Mouse (Mus musculus) midbrain, embryonic 10.5 days (tissue): Measurements from ENCODE around the gene Rrn3. TPM values are rescaled to one million over a fixed set of nuclear protein-coding genes. Genes with fewer than 3 reads are reported as not detected.
"Not testable (repeated sequence)": the region's sequence is repeated elsewhere in the genome, so short reads cannot be mapped to it uniquely, and the experiment has no call there.

Experiments used
- DNase-seq: peaks from one replicate; pipeline ENCODE4 v3.0.0-alpha.2; 2017; ENCODE audit warnings: low spot score
- H3K27ac ChIP-seq: fragments of 300-500 bp; sonication (generic); replicated peaks from 2 replicates; pipeline ENCODE4 v1.5.1; 2016; ENCODE audit warnings: mild to moderate bottlenecking
- H3K27me3 ChIP-seq: fragments of 300-500 bp; sonication (generic); 2 replicates; pipeline ENCODE4 v1.6.1; 2016; ENCODE audit warnings: low read depth, mild to moderate bottlenecking; ENCODE audit not compliant: poor library complexity, severe bottlenecking
- H3K36me3 ChIP-seq: fragments of 300-500 bp; sonication (generic); 2 replicates; pipeline ENCODE4 v1.6.1; 2016; ENCODE audit warnings: mild to moderate bottlenecking, moderate library complexity
- H3K4me1 ChIP-seq: fragments of 300-500 bp; sonication (generic); 2 replicates; pipeline ENCODE4 v1.6.1; 2016
- H3K4me3 ChIP-seq: fragments of 300-500 bp; sonication (generic); 2 replicates; pipeline ENCODE4 v1.5.1; 2016; ENCODE audit warnings: mild to moderate bottlenecking, moderate library complexity
- H3K9me3 ChIP-seq: fragments of 300-500 bp; sonication (generic); replicated peaks from 2 replicates; pipeline ENCODE4 v1.6.1; 2016; ENCODE audit warnings: mild to moderate bottlenecking
- WGBS: fragments of 180-500 bp; shearing (Covaris S2); methylation state at CpG from one replicate; pipeline ENCODE4 v1.1.7; 2016; 5-methylcytosine and 5-hydroxymethylcytosine counted together
- polyA plus RNA-seq: library from polyadenylated mRNA; unstranded; fragments of >200 nt; fragmentation: Nextera tagmentation; extraction: Ambion mirVana; gene quantifications from 2 replicates; pipeline ENCODE4 v1.2.1, GENCODE M21; 2016

The Rrn3 gene
- polyA plus RNA-seq, 1 experiment from 2014 or later = 101 TPM

GRCm38 (mm10) chr16:13754400-13755190 is 25.9 kb upstream of the Rrn3 start:
- DNase-seq = peak; percentile 97

GRCm38 (mm10) chr16:13757823-13758222 is 22.7 kb upstream of the Rrn3 start:
- WGBS = 97% methylated on average over 2 of the region's 2 CpGs
- no peak overlapping the region for H3K4me3 ChIP-seq
- peaks cover 12% of the 10 kb centered on the region for H3K27me3 ChIP-seq
- no peaks in the 10 kb centered on the region for H3K9me3 ChIP-seq
- H3K36me3 ChIP-seq = no peaks in the 10 kb centered on the region
- H3K4me1 ChIP-seq = peaks cover 9% of the 10 kb centered on the region
- no peak for DNase-seq
- no peak overlapping the region for H3K27ac ChIP-seq

More at GRCm38 (mm10) chr16:13754400-13755190, 25.9 kb upstream of the Rrn3 start:
- WGBS = under 1% methylated on average over 65 of the region's 65 CpGs
- Histone ChIP-seq H3K4me1 (peaks cover 9% of the 10 kb centered on the region), H3K27me3 (peaks cover 12% of the 10 kb centered on the region), H3K4me3 (peak overlapping the region; percentile 75), H3K36me3 (no peaks in the 10 kb centered on the region), H3K9me3 (no peaks in the 10 kb centered on the region), H3K27ac (peak overlapping the region; percentile 82)

- H3K27ac ChIP-seq, DNase-seq, H3K9me3 ChIP-seq, H3K36me3 ChIP-seq, H3K4me3 ChIP-seq, H3K27me3 ChIP-seq, H3K4me1 ChIP-seq: not testable (repeated sequence)
- WGBS = 100% methylated on average over 1 of the region's 1 CpGs
These were observed 17.7 kb upstream of the Rrn3 start for GRCm38 (mm10) chr16:13762807-13763206.

GRCm38 (mm10) chr16:13764519-13764918 is 16.0 kb upstream of the Rrn3 start:
- no peaks in the 10 kb centered on the region for H3K27me3 ChIP-seq
- H3K4me3 ChIP-seq = no peak overlapping the region
- H3K27ac ChIP-seq = no peak overlapping the region
- 74% methylated on average over 3 of the region's 3 CpGs for WGBS
- H3K4me1 ChIP-seq = no peaks in the 10 kb centered on the region
- H3K36me3 ChIP-seq = no peaks in the 10 kb centered on the region
- no peak for DNase-seq
- no peaks in the 10 kb centered on the region for H3K9me3 ChIP-seq

- no peak overlapping the region for H3K4me3 ChIP-seq
- H3K9me3 ChIP-seq = no peaks in the 10 kb centered on the region
- no peaks in the 10 kb centered on the region for H3K36me3 ChIP-seq
- DNase-seq = no peak
- H3K4me1 ChIP-seq = no peaks in the 10 kb centered on the region
- no peak overlapping the region for H3K27ac ChIP-seq
- H3K27me3 ChIP-seq = no peaks in the 10 kb centered on the region
These were observed 14.1 kb upstream of the Rrn3 start for GRCm38 (mm10) chr16:13766367-13766766.

- WGBS = 68% methylated on average over 4 of the region's 4 CpGs
These were observed 8.9 kb upstream of the Rrn3 start for GRCm38 (mm10) chr16:13771603-13772002.

GRCm38 (mm10) chr16:13772051-13772450 is 8.5 kb upstream of the Rrn3 start:
- H3K27ac ChIP-seq, H3K4me3 ChIP-seq, H3K36me3 ChIP-seq, DNase-seq, H3K27me3 ChIP-seq, H3K4me1 ChIP-seq, H3K9me3 ChIP-seq: not testable (repeated sequence)
- 84% methylated on average over 5 of the region's 5 CpGs for WGBS

More at GRCm38 (mm10) chr16:13771603-13772002, 8.9 kb upstream of the Rrn3 start:
- H3K4me1 ChIP-seq, H3K27ac ChIP-seq, H3K9me3 ChIP-seq, H3K4me3 ChIP-seq, DNase-seq, H3K36me3 ChIP-seq, H3K27me3 ChIP-seq: not testable (repeated sequence)

GRCm38 (mm10) chr16:13774011-13774410 is 6.5 kb upstream of the Rrn3 start:
- not testable (repeated sequence) for H3K4me1 ChIP-seq, H3K27me3 ChIP-seq, H3K27ac ChIP-seq, H3K36me3 ChIP-seq, H3K9me3 ChIP-seq, H3K4me3 ChIP-seq, DNase-seq
- WGBS = 87% methylated on average over 2 of the region's 2 CpGs

GRCm38 (mm10) chr16:13774651-13775050 is 5.9 kb upstream of the Rrn3 start:
- 88% methylated on average over 3 of the region's 3 CpGs for WGBS

GRCm38 (mm10) chr16:13781216-13781615 is 708 bp downstream of the Rrn3 start:
- 40% methylated on average over 8 of the region's 8 CpGs for WGBS
- no peak for DNase-seq

More at GRCm38 (mm10) chr16:13774651-13775050, 5.9 kb upstream of the Rrn3 start:
- not testable (repeated sequence) for H3K4me1 ChIP-seq, DNase-seq, H3K27ac ChIP-seq, H3K27me3 ChIP-seq, H3K36me3 ChIP-seq, H3K4me3 ChIP-seq
- H3K9me3 ChIP-seq = peaks cover 11% of the 10 kb centered on the region

GRCm38 (mm10) chr16:13785932-13786331 is 5.4 kb downstream of the Rrn3 start:
- Histone ChIP-seq H3K4me3 (no peak overlapping the region), H3K36me3 (peaks cover 89% of the 10 kb centered on the region), H3K27me3 (no peaks in the 10 kb centered on the region), H3K4me1 (peaks cover 10% of the 10 kb centered on the region), H3K9me3 (no peaks in the 10 kb centered on the region), H3K27ac (no peak overlapping the region)
- WGBS = 84% methylated on average over 3 of the region's 3 CpGs
- no peak for DNase-seq

More at GRCm38 (mm10) chr16:13781216-13781615, 708 bp downstream of the Rrn3 start:
- Histone ChIP-seq H3K36me3 (peaks cover 50% of the 10 kb centered on the region), H3K27me3 (no peaks in the 10 kb centered on the region), H3K4me3 (peak overlapping the region; percentile 78), H3K27ac (peak overlapping the region; percentile 93; the same call in 1 of the 2 replicates), H3K4me1 (peaks cover 18% of the 10 kb centered on the region), H3K9me3 (peaks cover 11% of the 10 kb centered on the region)

- not testable (repeated sequence) for H3K4me3 ChIP-seq, H3K27ac ChIP-seq, H3K9me3 ChIP-seq, H3K27me3 ChIP-seq, H3K4me1 ChIP-seq, DNase-seq
- WGBS = 95% methylated on average over 2 of the region's 2 CpGs
- peaks cover 98% of the 10 kb centered on the region for H3K36me3 ChIP-seq
These were observed 12.9 kb downstream of the Rrn3 start for GRCm38 (mm10) chr16:13793441-13793840.

GRCm38 (mm10) chr16:13796746-13797175 is 16.3 kb downstream of the Rrn3 start:
- DNase-seq = no peak
- H3K27me3 ChIP-seq = no peaks in the 10 kb centered on the region
- 96% methylated on average over 5 of the region's 5 CpGs for WGBS
- no peak overlapping the region for H3K4me3 ChIP-seq
- H3K36me3 ChIP-seq = peaks cover 98% of the 10 kb centered on the region
- no peaks in the 10 kb centered on the region for H3K4me1 ChIP-seq
- no peaks in the 10 kb centered on the region for H3K9me3 ChIP-seq
- H3K27ac ChIP-seq = no peak overlapping the region
